Mouse (Mus musculus) activated CD4-positive, CD25-positive, alpha-beta regulatory T cell, adult 4 months (primary cell): ENCODE measurements around the gene Rab31. TPM values are rescaled to one million over a fixed set of nuclear protein-coding genes. Genes with fewer than 3 reads are reported as not detected.

ENCODE experiments used
- ATAC-seq: one replicate; pipeline ENCODE4 v1.8.0; 2017
- polyA plus RNA-seq, 2 experiments: library from polyadenylated mRNA; unstranded; fragments of 100-300 nt; shearing (Covaris generic); gene quantifications; one replicate each; pipeline ENCODE4 v1.2.1; 2017

Rab31 gene
- polyA plus RNA-seq, result 1 to 10 TPM; 2.6 to 3.0 TPM

DNA sequence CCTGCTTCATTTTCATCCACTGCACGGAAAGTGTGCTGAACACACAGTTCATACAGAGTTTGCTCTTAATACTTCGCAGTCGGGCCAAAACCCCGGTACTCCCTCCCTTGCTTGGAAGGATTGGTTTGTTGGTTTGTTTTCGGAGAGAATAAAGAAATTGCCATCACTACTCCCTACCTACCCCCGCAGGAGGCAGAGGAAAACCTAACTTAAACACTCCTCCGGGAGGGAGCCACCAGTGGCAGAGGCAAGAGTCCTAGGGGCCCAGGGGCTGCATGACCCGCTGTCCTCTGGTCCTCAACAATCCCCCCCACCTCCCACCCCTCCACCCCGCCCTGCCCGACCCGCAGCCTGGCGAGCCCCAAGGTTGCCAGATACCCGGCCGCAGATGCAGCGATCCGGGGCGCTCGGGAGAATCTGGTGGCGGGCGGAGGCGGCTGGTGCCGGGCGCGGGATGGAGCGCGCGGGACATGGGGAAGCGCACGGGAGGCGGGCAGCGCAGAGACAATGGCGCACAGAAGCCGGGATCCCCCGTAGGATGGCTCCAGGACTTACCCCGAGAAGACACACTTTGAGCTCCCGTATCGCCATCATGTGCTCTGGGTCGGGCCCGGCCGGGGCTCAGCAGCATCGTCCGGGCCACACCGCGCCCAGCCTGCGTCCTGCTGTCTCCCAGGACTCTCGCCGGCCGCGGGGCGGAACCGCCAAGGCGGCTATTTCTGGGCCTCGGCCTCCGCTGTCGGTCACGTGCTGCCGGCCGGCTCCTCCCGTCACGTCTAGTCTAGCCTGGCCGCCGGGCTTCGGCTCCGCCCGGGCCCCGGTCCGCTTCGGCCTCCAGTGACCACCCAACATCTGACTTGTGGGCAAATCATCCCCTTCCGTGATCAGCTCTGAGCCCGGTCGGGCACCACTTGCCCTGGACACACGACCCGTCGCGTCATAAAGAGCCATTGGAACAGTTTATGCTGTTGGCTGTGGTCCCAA, at the start of gene Rab31:
Gene Rab31 (minus strand): TSS at position 802 of the 984 bp plus-strand sequence.
- ATAC-seq, result peak; percentile 40

DNA sequence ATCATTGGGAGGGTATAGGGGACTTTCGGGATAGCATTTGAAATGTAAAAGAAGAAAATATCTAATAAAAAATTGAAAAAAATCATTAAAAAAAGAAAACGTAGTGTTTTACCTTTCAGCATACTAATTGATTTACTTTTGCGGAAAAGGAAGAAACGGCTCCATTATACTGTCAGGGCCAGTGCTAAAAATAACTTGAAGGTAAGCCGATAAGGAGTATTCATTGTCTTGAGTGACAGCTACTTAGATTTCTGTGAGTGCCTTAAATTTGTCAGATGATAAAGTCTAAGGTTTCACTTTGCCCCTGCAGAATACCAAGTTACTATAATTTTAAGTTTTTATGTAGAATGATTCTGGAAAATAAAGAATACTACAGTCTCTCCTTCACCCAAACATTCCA, 47.6 kb upstream of the Rab31 start:
- no peak for ATAC-seq

DNA sequence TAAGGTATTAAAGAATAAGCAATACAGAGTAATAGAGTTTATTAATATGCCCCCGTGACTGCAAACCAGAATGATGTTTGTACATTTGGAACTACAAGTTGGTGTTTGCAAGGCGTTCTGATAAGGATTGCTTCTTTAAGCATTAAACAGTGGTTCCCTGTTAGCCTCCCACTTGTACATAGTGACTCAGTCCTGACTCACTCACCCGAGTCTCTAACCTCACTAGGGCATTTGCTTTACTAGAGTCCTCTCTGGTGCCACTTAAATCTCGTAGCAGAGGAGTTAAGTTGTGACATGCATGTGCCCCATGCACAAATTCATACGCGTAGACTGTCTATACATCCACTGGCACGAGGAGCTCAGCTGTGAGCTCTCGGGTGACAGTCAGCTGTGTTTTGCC, 41.2 kb upstream of the Rab31 start:
- no peak for ATAC-seq

DNA sequence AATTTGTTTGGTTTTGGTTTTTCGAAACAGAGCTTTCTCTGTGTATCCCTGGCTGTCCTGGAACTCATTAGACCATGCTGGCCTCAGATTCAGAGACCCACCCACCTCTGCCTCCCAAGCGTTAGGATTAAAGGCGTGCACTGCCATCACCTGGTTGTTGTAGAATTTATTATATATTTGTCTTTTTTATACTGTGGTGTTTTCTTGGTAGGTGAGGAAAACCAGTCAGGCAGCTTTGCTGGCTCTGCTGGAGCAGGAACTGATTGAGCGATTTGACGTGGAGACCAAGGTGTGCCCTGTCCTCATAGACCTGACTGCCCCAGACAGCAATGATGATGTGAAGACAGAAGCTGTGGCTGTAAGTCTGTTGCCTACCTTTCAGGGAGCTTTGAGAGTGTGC, 38.5 kb upstream of the Rab31 start:
- ATAC-seq, result no peak

DNA sequence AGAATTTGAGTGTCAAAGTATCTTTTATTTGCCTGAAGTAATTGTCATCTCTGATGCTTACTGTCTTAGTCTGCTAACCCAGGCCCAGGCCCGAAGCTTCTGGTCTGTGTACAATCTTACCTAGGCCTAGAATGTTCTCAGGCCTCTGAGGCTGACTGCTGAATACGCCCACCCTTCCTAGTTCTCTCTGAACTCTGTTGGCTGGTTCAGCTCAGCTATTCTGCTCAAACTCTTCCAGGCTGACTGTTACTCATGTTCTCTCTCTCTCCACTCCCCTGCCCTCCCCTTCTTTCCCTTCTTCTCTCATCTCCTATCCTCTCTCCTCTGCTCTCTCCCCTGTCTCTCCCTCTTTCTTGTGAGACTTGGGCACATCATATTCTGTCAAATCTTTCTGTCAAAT, 33.9 kb upstream of the Rab31 start:
- no peak for ATAC-seq

DNA sequence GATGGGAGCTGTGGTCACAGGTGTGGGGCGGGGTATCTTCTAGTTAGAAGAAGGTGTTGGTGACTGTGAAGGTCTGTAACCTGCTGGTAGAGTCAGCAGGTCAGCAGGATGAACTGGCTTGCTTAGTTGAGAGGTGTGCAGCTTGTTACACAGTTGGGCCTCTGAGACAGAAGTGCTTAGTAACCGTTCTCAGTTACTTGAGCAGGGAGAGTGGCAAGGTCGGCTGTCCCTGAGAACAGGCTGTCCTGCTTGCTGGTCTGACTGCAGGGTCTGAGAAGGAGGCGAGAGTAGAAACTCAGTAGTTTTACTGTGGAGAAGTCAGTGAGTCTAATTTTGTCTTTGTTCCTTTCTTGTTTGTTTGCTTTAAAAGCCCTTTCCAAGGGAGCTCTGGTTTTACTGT, 33.4 kb upstream of the Rab31 start:
- ATAC-seq, result no peak

DNA sequence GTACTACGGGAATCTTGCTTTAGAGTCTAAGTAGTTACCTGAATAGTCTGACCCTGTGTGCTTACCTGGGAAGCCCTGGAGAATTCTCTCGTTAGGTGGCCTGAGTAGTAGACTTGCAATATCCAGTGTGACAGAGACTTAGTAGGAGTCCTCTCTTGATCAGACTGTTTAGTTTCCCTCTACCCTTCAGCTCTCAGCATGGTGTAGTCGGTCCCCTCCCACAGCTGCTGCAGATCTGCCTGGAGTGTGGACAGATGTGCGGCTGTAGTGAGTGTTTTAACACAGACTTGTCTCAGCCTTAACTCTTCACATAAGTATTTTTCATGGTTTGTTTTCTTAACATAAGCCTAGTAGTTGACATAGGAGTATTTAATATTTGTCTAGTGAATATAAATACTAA, 29.5 kb upstream of the Rab31 start:
- ATAC-seq, result no peak

DNA sequence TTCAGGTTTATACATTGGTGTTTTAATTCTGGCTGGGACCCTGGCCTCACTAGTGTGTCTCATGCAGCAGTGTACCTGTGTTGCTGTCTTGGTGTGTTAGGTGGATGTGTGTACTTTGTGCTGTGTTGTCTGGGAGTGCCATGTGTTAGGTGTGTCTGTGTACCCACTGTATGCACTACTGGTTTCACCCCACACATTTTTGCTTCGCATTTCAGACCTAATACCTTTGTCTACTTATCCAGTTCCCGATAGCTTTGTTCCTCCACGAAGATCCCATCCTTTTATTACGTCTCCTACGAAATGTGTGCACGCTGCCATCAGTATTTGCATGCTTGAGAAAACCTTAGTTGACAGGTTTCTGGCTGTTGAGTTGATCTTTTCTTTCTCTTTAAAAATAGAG, 27.9 kb upstream of the Rab31 start:
- no peak for ATAC-seq

DNA sequence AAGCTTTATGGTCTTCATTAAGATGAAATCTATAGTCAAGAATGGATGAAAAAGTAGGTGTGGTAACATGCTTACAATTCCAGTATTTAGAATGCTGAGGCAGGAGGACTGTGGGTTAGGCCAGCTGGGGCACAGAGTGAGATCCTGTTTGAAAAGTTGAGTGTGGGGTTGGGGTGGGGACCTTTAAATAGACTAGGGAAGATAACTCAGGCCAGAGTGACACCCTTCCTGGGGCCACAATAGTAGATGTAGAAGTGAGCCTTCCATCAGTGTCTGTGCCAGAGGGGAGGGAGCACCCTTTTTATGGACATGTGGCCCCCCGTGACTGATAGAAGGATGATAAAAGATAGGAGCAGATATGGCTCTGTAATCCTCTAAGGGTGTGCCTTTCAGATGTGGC, 26.8 kb upstream of the Rab31 start:
- no peak for ATAC-seq

DNA sequence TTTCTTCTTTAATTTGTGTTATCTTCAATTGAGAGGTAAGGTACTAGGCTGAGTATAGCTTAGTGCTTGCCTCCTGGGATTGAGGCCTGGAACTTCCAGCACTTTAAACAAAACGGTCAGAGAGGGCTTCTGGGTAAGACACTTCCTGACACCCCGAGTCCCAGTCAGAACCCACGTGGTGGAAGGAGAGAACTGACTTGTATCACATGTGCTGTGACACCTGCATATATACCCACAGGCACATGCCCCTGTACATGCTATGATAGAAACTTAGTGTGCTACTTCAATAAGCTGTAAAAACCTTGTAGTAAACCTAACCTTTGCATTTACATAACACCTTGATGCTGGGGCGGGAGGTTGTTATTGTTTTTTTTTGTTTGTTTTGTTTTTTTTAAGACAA, 25.9 kb upstream of the Rab31 start:
- ATAC-seq, result no peak

DNA sequence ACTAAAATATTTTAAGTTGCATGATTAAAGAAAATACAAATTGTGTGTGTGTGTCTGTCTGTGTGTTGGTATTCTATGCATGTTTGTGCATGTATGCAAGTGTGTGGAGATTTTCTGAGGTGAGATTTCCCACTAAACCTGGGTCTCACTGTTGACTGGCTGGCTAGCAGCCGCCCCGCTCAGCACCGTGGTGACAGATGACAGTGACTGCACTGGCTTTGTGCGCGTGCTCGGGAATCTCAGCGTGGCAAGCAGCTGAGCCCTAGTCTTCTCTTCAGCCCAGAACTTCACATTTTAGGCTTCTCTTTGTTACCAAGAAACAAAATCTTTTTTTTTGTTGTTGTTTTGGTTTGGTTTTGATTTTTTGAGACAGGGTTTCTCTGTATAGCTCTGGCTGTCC, 23.5 kb upstream of the Rab31 start:
- ATAC-seq, result no peak

DNA sequence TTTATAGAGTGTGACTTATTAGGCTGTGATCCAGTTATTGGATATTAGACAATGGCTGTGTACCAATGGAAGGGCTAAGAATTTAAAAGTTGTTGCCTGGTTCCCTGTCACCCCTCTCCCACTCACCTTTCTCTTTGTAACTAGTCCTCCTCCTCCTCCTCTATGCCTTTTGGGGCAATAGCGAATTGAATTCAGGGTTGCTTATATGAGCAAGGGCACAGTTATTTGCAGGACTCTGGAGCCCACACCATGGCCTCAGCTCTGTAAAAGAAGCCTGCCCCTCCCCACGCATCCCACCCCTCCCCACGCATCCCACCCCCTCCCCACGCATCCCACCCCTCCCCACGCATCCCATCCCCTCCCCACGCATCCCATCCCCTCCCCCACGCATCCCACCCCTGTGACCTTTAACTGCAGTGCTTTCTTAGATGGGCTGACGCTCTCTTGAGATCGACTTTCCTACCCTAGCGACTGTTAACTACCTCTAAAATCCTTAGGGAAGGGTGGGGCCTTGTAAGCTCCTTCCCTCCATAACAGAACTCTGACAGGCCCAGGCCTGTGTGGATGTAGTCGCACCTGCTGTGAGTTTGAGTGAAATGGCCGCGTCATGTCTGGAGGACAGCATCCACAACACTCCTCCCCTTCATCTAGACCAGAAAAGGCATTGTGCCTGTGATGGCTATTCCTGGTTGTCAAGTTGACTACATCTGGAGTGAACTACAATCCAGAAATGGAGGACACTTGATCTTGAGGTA, 21.7 kb upstream of the Rab31 start:
- ATAC-seq, result no peak

DNA sequence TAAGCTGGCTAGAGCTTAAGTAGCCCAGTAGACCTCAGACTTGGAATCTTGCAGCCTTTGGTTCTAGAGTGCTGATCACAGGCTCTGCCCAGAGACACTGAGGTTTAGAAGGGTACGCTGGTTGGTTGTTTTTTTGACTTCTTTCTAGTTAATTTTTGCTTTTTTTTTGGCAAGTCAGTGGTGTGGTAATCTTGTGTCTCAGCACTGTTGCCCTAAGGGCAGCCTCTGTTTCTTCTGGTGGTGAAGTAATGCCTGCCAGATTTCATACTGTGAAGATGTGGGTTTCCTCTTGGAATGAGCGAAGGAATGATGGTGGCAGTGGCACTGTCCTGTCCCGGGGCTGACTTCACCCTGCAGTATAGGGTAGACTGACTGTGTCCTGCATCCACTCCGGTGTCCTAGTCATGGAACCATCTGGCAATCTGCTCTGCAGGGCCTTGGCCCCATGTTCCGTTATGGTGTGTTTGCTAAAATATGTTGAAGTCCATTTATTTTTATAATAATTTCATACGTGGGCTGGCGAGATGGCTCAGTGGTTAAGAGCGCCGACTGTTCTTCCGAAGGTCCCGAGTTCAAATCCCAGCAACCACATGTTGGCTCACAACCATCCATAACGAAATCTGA, 20.9 kb upstream of the Rab31 start:
- no peak for ATAC-seq

DNA sequence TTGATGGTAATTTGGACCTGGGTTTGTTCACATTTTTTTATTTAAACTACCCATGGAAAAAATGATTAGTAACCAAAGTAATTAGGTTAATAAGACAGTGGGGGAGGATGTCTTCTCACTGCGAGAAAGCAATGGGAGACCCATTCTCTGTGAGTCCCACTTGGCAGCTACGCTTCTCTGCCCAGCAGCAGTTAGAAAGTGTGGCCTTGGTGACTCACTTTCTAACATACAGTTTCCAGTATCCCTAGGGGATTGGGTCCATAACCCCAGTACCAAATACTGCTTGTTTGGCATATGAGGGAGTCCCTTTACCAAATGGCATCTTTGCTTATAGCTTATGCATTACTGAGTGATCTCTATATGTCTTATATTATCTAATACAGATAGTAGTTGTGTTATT, 18.6 kb upstream of the Rab31 start:
- ATAC-seq, result no peak

DNA sequence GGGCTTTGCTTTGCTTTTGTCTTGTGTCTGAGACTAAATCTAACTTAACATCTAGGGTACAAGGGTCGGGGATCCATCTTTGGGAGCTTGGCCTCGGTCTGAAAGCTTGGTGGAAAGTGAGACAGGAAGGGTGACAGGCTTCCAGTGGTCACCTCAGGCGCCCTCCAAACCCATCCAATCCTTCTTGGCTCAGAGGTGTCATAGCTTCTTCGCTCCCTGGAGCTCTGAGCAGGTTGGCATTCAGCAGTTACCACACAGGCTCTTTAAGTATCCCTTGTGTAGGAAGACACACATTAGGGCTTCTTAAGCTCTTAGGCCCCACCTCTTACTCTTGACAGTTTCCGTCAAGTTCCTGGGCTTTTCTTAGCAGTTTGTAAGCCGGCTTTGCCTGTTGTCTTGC, 17.0 kb upstream of the Rab31 start:
- ATAC-seq, result no peak

DNA sequence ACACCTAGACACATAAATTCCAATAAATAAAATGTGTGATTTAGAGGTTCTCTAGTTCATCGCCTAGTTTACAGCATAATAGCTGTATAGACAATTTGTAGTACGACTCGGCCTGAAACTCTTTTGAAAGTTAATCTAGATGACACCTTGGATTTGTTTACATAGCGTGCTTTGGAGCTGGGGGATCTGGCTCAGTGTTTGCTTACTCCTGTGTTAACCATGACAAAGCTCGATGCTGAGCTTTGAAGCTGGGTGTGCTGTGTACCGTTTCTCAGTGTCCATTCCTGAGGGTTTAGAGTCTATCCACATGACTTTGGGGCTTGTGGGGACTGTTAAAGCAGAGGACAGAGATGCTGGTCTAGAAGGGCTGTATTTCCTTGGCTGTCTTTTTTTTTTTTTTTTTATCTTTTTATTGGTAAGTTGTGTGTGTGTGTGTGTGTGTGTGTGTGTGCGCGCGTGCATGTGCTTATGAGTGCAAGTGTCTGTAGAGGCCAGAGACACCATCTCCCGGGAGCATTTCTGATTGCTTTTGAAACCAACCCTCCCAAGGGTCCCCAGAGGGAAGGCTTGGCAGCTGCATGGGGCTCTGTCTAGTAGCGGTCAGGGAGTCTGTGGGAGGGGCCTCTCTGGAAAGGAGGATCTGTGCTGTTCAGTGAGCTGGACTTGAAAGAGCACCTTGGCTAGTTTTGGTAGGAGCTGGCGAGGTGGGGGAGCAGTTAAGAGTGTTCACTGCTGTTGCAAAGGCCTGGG, 16.2 kb upstream of the Rab31 start:
- ATAC-seq, result no peak

DNA sequence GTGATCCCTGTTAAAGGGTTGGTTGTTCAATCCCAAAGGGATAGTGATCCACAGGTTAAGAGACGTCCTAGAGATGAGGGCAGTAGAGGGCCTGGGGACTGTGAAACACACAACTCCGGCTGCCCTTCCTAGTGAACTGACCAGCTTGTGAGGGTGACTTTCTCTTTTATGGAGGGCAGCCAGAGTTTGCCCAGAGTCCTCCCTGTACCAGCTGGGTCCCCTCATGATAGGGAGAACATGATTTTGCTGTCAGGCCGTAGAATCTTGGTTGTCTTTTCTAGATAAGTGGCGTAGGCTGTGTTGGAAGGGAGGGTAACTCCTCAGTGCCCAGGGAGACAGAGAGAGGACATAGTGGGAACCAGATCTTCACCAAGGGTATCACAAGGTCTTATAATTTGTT, 14.7 kb upstream of the Rab31 start:
- no peak for ATAC-seq

DNA sequence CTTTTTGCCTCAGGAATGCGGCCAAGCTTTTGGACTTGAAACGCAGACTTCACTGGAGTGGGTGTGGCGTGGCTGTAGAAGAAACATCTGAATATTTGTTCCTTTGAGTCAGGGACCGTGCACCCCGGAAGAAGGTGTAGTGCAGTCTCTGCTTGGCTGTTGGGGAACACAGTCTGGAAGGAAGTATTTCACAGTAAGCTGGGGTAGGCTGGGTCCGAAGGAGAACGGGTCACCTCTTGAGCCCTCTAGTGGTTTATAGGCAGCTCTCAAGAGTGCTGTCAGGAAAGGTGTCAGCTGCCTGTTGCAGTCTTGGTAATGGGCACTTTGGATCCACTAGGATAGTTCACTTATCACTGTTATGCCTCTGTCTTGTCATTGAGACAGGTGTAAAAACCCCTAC, 13.7 kb upstream of the Rab31 start:
- ATAC-seq, result no peak

DNA sequence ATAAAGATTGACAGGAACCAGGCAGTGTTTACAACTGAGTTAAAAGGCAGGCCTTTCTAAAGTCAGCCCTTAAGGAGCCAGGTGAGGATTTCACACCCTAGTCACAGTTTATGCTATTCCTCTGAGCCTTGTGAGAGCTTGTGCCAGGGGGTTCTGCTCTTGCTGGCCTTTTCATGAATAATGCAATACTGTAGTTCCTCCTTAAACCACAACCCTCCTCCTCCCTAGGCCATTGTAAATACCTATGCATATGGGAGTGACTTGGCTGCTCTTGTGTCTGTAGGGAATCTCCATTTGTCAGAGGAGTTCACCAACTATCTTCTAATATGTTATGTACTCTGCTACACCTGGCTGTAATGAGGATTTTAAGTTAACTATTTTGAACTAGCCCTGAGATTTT, 13.2 kb upstream of the Rab31 start:
- ATAC-seq, result no peak

DNA sequence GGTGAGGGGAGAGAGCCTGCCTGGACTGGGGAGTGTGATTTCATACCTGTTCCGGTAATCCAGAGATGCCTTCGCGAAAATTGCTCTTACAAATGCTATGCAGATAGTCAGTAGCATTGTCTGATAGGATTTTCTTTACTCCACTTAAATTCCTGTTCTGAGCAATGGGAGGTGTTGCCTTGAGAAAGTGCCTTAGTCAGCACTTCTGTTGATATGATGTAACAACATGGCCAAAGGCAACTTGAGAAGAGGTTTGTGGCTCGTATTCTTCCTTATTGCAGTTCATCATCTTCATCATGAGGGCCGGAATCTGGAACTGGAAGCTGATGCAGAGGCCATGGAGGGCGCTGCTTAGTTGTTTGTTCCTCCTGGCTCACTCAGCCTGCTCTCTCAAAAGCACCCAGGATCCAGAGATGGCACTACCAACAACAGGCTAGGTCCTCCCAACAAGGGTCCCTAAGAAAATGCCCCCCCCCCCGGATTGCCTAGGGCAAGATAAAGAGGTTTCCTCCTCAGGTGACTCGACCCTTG, 12.1 kb upstream of the Rab31 start:
- no peak for ATAC-seq

DNA sequence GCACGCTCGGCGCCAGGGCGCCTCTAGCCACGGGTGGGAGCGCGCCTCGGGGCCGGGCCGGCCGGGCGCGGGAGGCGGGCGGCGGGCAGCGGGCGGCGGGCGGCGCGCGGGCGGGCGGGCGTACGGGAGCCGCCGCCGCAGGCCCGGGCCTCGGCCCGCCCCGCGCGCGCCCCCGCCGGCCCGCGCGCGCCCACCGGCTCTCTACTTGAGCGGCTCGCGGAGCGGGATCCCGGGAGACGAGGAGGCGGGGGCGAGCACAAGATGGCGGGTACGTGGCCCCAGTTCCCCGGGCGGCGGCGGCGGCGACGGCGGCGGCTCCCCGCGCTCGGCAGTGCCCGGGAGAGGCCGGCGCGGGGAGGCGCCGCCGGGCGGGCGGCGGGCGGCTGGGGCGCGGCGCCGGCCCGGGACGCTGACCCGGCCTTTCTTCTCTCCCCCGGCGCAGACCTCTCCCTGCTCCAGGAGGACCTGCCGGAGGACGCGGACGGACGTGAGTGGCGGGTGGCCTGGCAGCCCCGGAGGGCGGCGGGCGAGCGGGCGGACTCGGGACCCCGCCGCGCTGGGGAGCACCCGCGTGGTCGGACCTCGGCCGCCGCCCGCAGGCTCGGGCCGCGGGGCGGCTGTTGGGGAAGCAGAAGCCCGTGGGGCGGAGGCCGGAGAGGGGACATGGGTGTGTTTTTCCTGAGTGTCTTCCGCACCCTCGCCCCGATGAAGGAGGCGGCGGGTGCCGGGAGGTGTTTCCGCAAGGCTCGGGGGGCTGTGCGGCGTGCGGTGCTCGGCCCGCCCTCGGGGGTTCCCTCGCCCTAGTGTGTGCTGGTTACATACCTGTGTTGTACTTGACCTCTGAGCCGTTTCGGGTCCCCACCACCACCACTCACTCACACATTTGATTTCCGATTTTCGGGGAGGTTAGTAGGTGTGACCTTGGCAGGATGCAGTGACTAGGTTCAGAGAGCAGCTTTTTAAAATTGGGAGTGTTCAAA, 10.9 kb upstream of the Rab31 start:
- ATAC-seq, result peak; percentile 57
